Mouse (Mus musculus) brain, embryonic 14.5 days (tissue): ENCODE data around the gene Ceacam19.

Experiments
- CTCF ChIP-seq: fragments of 200-500 bp; IDR thresholded peaks from 2 replicates; pipeline ENCODE4 v1.5.1; 2012; ENCODE audit warnings: inconsistent platforms, mild to moderate bottlenecking, moderate library complexity, borderline replicate concordance; ENCODE audit not compliant: insufficient read depth, insufficient read length; ENCODE audit errors: extremely low read depth
- POLR2A ChIP-seq: fragments of 200-500 bp; IDR thresholded peaks from 2 replicates; pipeline ENCODE4 v1.6.1; 2012; ENCODE audit warnings: mild to moderate bottlenecking, inconsistent platforms, borderline replicate concordance; ENCODE audit not compliant: poor library complexity, insufficient read depth, insufficient read length, severe bottlenecking; ENCODE audit errors: extremely low read depth

GRCm38 (mm10) chr7:19840936-19841335 is 46.8 kb downstream of the Ceacam19 start:
- TF ChIP-seq POLR2A (no peak), CTCF (no peak)
